Comparison of ENCODE assay signal across 8 mouse cellular contexts in the genomic region with DNA sequence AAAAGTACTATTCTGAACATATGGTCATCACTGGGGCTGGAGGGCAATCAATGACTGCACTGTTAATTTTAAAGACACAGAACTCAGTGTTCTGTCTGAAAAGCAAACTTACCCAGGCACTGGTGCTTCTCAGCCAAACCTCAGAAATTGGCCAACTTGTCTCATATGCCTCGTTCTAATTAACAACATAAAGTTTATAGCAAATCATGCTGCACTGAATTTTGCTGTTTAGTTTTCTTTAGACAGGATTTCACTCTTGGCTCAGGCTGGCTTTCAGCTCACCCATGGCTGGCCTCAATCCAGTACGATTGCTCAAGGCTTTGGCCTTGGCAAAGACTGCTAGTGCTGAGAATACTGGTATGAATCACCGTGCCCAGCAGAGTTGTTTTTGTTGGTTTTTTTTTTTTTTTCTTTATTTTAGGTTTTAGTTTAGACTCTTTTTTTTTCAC. TPM values are rescaled to one million over a fixed set of nuclear protein-coding genes. Genes with fewer than 3 reads are reported as not detected.
DNase-seq lines count a peak whose midpoint lies in the region; ATAC-seq and TF ChIP-seq lines count a peak whose summit lies in the region.

No protein-coding gene starts in this region.

- H3K9me3 ChIP-seq in heart, embryonic 12.5 days (replicated peaks): no peaks in the 10 kb centered on the region
- H3K9me3 ChIP-seq in kidney, postnatal 0 days (replicated peaks; ENCODE audit: low read length): no peaks in the 10 kb centered on the region
- no peaks in the 10 kb centered on the region for H3K9me3 ChIP-seq in hindbrain, embryonic 13.5 days

- WGBS in heart, adult 2 months: 0% methylated on average over 3 of the region's 3 CpGs
- WGBS in heart, embryonic 12.5 days: 47% methylated on average over 3 of the region's 3 CpGs
- WGBS in kidney, postnatal 0 days: 41% methylated on average over 3 of the region's 3 CpGs
- 76% methylated on average over 3 of the region's 3 CpGs for WGBS in hindbrain, embryonic 13.5 days

- H3K27ac ChIP-seq in heart, adult 2 months: peak overlapping the region; percentile 57
- no peak overlapping the region for H3K27ac ChIP-seq in heart, embryonic 12.5 days (ENCODE audit: poor library complexity, severe bottlenecking)
- H3K27ac ChIP-seq in kidney, postnatal 0 days: peak overlapping the region; percentile 54; the same call in 1 of the 2 replicates
- H3K27ac ChIP-seq in hindbrain, embryonic 13.5 days: no peak overlapping the region

- peaks cover 39% of the 10 kb centered on the region for H3K36me3 ChIP-seq in heart, adult 2 months (ENCODE audit: control insufficient read depth, insufficient read depth, low read length)
- no peaks in the 10 kb centered on the region for H3K36me3 ChIP-seq in heart, embryonic 12.5 days
- no peaks in the 10 kb centered on the region for H3K36me3 ChIP-seq in kidney, postnatal 0 days (ENCODE audit: insufficient read depth, low read length)
- H3K36me3 ChIP-seq in hindbrain, embryonic 13.5 days: no peaks in the 10 kb centered on the region

- H3K27me3 ChIP-seq in heart, adult 2 months (ENCODE audit: control insufficient read depth, insufficient read depth, low read length): no peaks in the 10 kb centered on the region
- no peaks in the 10 kb centered on the region for H3K27me3 ChIP-seq in heart, embryonic 12.5 days (replicated peaks)
- no peaks in the 10 kb centered on the region for H3K27me3 ChIP-seq in kidney, postnatal 0 days (ENCODE audit: insufficient read depth, low read length)
- H3K27me3 ChIP-seq in hindbrain, embryonic 13.5 days: no peaks in the 10 kb centered on the region

- no peak for TF ChIP-seq CTCF in heart, adult 2 months (IDR thresholded peaks at IDR 0.05)
- no peak for TF ChIP-seq CTCF in kidney, postnatal 0 days (IDR thresholded peaks at IDR 0.05; ENCODE audit: low read depth)

- 0 out of 2 replicates have a peak overlapping the region, but pooled peaks have one; percentile 38 for H3K9ac ChIP-seq in heart, adult 2 months (ENCODE audit: low read depth, low read length)
- no peak overlapping the region for H3K9ac ChIP-seq in heart, embryonic 12.5 days
- no peak overlapping the region for H3K9ac ChIP-seq in kidney, postnatal 0 days (ENCODE audit: low read depth, low read length)
- no peak overlapping the region for H3K9ac ChIP-seq in hindbrain, embryonic 13.5 days

- peak; percentile 88 to 89 for DNase-seq in heart, adult 2 months
- peak; percentile 96 for DNase-seq in adrenal gland, adult 2 months
- peak; percentile 39 to 78 for DNase-seq in frontal cortex, adult 2 months (ENCODE audit: extremely low spot score in 1 of 2, low spot score in 1 of 2)
- DNase-seq in kidney, postnatal 0 days (ENCODE audit: low spot score): peak; percentile 25
- peak; percentile 88 to 92 for DNase-seq in lung, adult 18-20 months
- DNase-seq in right cerebral cortex, postnatal 4 days: peak; percentile 18

- TF ChIP-seq POLR2A in heart, adult 2 months (IDR thresholded peaks at IDR 0.05; ENCODE audit: insufficient read depth, low read depth, low read length): no peak

- H3K4me3 ChIP-seq in heart, adult 2 months: peak overlapping the region; percentile 11; the same call in 1 of the 2 replicates
- no peak overlapping the region for H3K4me3 ChIP-seq in heart, embryonic 12.5 days
- H3K4me3 ChIP-seq in kidney, postnatal 0 days (replicated peaks; ENCODE audit: low read depth, low read length): no peak overlapping the region
- H3K4me3 ChIP-seq in hindbrain, embryonic 13.5 days: no peak overlapping the region

- intact Hi-C loops in heart, adult 2 months (cut with DNase I): no loop called here

- H3K79me2 ChIP-seq in heart, adult 2 months (replicated peaks; ENCODE audit: control insufficient read depth, insufficient read depth, low read length): peaks cover 6% of the 10 kb centered on the region; the same call in 1 of the 2 replicates

- TF ChIP-seq EP300 in heart, adult 2 months (IDR thresholded peaks at IDR 0.05; ENCODE audit: insufficient read depth, low read depth, low read length): peak; percentile 71; the same call in 1 of the 2 replicates

- no peak overlapping the region for H3K4me2 ChIP-seq in heart, embryonic 12.5 days
- no peak overlapping the region for H3K4me2 ChIP-seq in kidney, postnatal 0 days (ENCODE audit: low read length)
- H3K4me2 ChIP-seq in hindbrain, embryonic 13.5 days: no peak overlapping the region

- H3K4me1 ChIP-seq in heart, adult 2 months (ENCODE audit: control insufficient read depth, insufficient read depth, low read length): peaks cover 22% of the 10 kb centered on the region
- peaks cover 28% of the 10 kb centered on the region for H3K4me1 ChIP-seq in heart, embryonic 12.5 days (replicated peaks)
- no peaks in the 10 kb centered on the region; the same call in 1 of the 2 replicates for H3K4me1 ChIP-seq in kidney, postnatal 0 days (replicated peaks; ENCODE audit: insufficient read depth, low read length)
- 0 out of 2 replicates have a peak, but pooled peaks cover 7% of the 10 kb centered on the region for H3K4me1 ChIP-seq in hindbrain, embryonic 13.5 days (replicated peaks)

- ATAC-seq in heart, embryonic 12.5 days (ENCODE audit: insufficient number of reproducible peaks, low FRiP score): no peak
- ATAC-seq in kidney, postnatal 0 days (replicated peaks; ENCODE audit: low FRiP score, low read depth): no peak
- no peak for ATAC-seq in hindbrain, embryonic 13.5 days (ENCODE audit: low FRiP score)

RNA-seq across cellular contexts. Expression of gene Lnpep, which starts 24.0 kb away (rescaled TPM):
- 100 to 1,000 TPM; 139 to 184 TPM for total RNA-seq in heart, adult 2 months (2021)
- 17.5 and 41.0 TPM in 2 replicates for polyA plus RNA-seq in heart, adult 2 months (2012; rRNA removed)
- polyA plus RNA-seq in heart, embryonic 12.5 days (2016; fragmentation: Nextera tagmentation; extraction: Ambion mirVana): 13.8 and 15.1 TPM in 2 replicates
- 100 to 1,000 TPM; 108 to 118 TPM for total RNA-seq in adrenal gland, adult 2 months (2021)
- polyA plus RNA-seq in adrenal gland, adult 2 months (2012; rRNA removed): 5.4 and 6.0 TPM in 2 replicates
- 23.4 and 24.2 TPM in 2 replicates for polyA plus RNA-seq in frontal cortex, adult 2 months (2012; rRNA removed)
- polyA plus RNA-seq in kidney, postnatal 0 days (2015; fragmentation: Nextera tagmentation; extraction: Ambion mirVana): 6.3 and 7.1 TPM in 2 replicates
- 8.4 and 8.6 TPM in 2 replicates for polyA plus RNA-seq in hindbrain, embryonic 13.5 days (2015; fragmentation: Nextera tagmentation; extraction: Ambion mirVana)

Comparison
In these comparisons a context has a peak if more than half of its experiments do, and no peak if none do; other contexts are left out.
1. H3K27ac ChIP-seq: peak in heart, adult 2 months (single experiment) and kidney, postnatal 0 days (single experiment); none in heart, embryonic 12.5 days (single experiment) and hindbrain, embryonic 13.5 days (single experiment).
2. DNase-seq: peak in every context shown above with its lines; median percentile 96 in adrenal gland, adult 2 months; 90 in lung, adult 18-20 months; 88 in heart, adult 2 months; 58 in frontal cortex, adult 2 months; 25 in kidney, postnatal 0 days; 18 in right cerebral cortex, postnatal 4 days.